Mouse (Mus musculus): Measurements from ENCODE around the gene Tns3. TPM values are rescaled to one million over a fixed set of nuclear protein-coding genes. Genes with fewer than 3 reads are reported as not detected.

Tns3 gene
- polyA plus RNA-seq, 1 experiment = 33.9 TPM

GRCm38 (mm10) chr11:8641634-8642277 is 22.6 kb downstream of the Tns3 start:
- no peak for DNase-seq
- Histone ChIP-seq H3K36me3 (ENCODE audit: control insufficient read depth, insufficient read depth, low read length) (no peaks in the 10 kb centered on the region), H3K4me1 (replicated peaks; ENCODE audit: control insufficient read depth, insufficient read depth, low read length) (peaks cover 7% of the 10 kb centered on the region), H3K4me3 (ENCODE audit: control insufficient read depth, insufficient read depth, low read length) (no peak overlapping the region), H3K27me3 (ENCODE audit: control insufficient read depth, insufficient read depth, low read length) (no peaks in the 10 kb centered on the region), H3K27ac (ENCODE audit: control insufficient read depth, insufficient read depth, low read length) (no peak overlapping the region)
- no peak for TF ChIP-seq CTCF (IDR thresholded peaks at IDR 0.05; ENCODE audit: borderline replicate concordance, control insufficient read depth, extremely low read depth, insufficient read depth, low read length, poor library complexity)
- TF ChIP-seq POLR2A (IDR thresholded peaks at IDR 0.05; ENCODE audit: control insufficient read depth, extremely low read depth, insufficient read depth, low read length, poor library complexity) = no peak
- WGBS = 88% methylated on average over 10 of the region's 10 CpGs

- Histone ChIP-seq H3K27me3 (ENCODE audit: control insufficient read depth, insufficient read depth, low read length) (no peaks in the 10 kb centered on the region), H3K4me1 (replicated peaks; ENCODE audit: control insufficient read depth, insufficient read depth, low read length) (peaks cover 7% of the 10 kb centered on the region), H3K27ac (ENCODE audit: control insufficient read depth, insufficient read depth, low read length) (no peak overlapping the region), H3K36me3 (ENCODE audit: control insufficient read depth, insufficient read depth, low read length) (no peaks in the 10 kb centered on the region), H3K4me3 (ENCODE audit: control insufficient read depth, insufficient read depth, low read length) (no peak overlapping the region)
- DNase-seq = no peak
- no peak for TF ChIP-seq POLR2A (IDR thresholded peaks at IDR 0.05; ENCODE audit: control insufficient read depth, extremely low read depth, insufficient read depth, low read length, poor library complexity)
- 92% methylated on average over 16 of the region's 16 CpGs for WGBS
These were observed 24.6 kb downstream of the Tns3 start for GRCm38 (mm10) chr11:8639726-8640125.

GRCm38 (mm10) chr11:8639007-8639718 is 25.2 kb downstream of the Tns3 start:
- Histone ChIP-seq H3K36me3 (ENCODE audit: control insufficient read depth, insufficient read depth, low read length) (no peaks in the 10 kb centered on the region), H3K27ac (ENCODE audit: control insufficient read depth, insufficient read depth, low read length) (no peak overlapping the region), H3K4me3 (ENCODE audit: control insufficient read depth, insufficient read depth, low read length) (no peak overlapping the region), H3K4me1 (replicated peaks; ENCODE audit: control insufficient read depth, insufficient read depth, low read length) (peaks cover 7% of the 10 kb centered on the region), H3K27me3 (ENCODE audit: control insufficient read depth, insufficient read depth, low read length) (no peaks in the 10 kb centered on the region)
- WGBS = 80% methylated on average over 6 of the region's 6 CpGs
- no peak for DNase-seq
- TF ChIP-seq POLR2A (IDR thresholded peaks at IDR 0.05; ENCODE audit: control insufficient read depth, extremely low read depth, insufficient read depth, low read length, poor library complexity) = no peak
- TF ChIP-seq CTCF (IDR thresholded peaks at IDR 0.05; ENCODE audit: borderline replicate concordance, control insufficient read depth, extremely low read depth, insufficient read depth, low read length, poor library complexity) = no peak

- Histone ChIP-seq H3K4me3 (ENCODE audit: control insufficient read depth, insufficient read depth, low read length) (no peak overlapping the region), H3K4me1 (replicated peaks; ENCODE audit: control insufficient read depth, insufficient read depth, low read length) (peaks cover 7% of the 10 kb centered on the region), H3K27me3 (ENCODE audit: control insufficient read depth, insufficient read depth, low read length) (no peaks in the 10 kb centered on the region), H3K27ac (ENCODE audit: control insufficient read depth, insufficient read depth, low read length) (no peak overlapping the region), H3K36me3 (ENCODE audit: control insufficient read depth, insufficient read depth, low read length) (no peaks in the 10 kb centered on the region)
- WGBS = 76% methylated on average over 10 of the region's 10 CpGs
- TF ChIP-seq POLR2A (IDR thresholded peaks at IDR 0.05; ENCODE audit: control insufficient read depth, extremely low read depth, insufficient read depth, low read length, poor library complexity) = no peak
- no peak for TF ChIP-seq CTCF (IDR thresholded peaks at IDR 0.05; ENCODE audit: borderline replicate concordance, control insufficient read depth, extremely low read depth, insufficient read depth, low read length, poor library complexity)
- DNase-seq = no peak
These were observed 26.6 kb downstream of the Tns3 start for GRCm38 (mm10) chr11:8637469-8638447.

GRCm38 (mm10) chr11:8636680-8637079 is 27.7 kb downstream of the Tns3 start:
- WGBS = 93% methylated on average over 1 of the region's 1 CpGs
- DNase-seq = no peak
- Histone ChIP-seq H3K4me3 (ENCODE audit: control insufficient read depth, insufficient read depth, low read length) (no peak overlapping the region), H3K4me1 (replicated peaks; ENCODE audit: control insufficient read depth, insufficient read depth, low read length) (peaks cover 7% of the 10 kb centered on the region), H3K36me3 (ENCODE audit: control insufficient read depth, insufficient read depth, low read length) (no peaks in the 10 kb centered on the region), H3K27ac (ENCODE audit: control insufficient read depth, insufficient read depth, low read length) (no peak overlapping the region), H3K27me3 (ENCODE audit: control insufficient read depth, insufficient read depth, low read length) (no peaks in the 10 kb centered on the region)
- TF ChIP-seq CTCF (IDR thresholded peaks at IDR 0.05; ENCODE audit: borderline replicate concordance, control insufficient read depth, extremely low read depth, insufficient read depth, low read length, poor library complexity) (no peak), POLR2A (IDR thresholded peaks at IDR 0.05; ENCODE audit: control insufficient read depth, extremely low read depth, insufficient read depth, low read length, poor library complexity) (no peak)

- TF ChIP-seq CTCF (IDR thresholded peaks at IDR 0.05; ENCODE audit: borderline replicate concordance, control insufficient read depth, extremely low read depth, insufficient read depth, low read length, poor library complexity) = no peak
- no peak for TF ChIP-seq POLR2A (IDR thresholded peaks at IDR 0.05; ENCODE audit: control insufficient read depth, extremely low read depth, insufficient read depth, low read length, poor library complexity)
- no peak for DNase-seq
- 95% methylated on average over 3 of the region's 3 CpGs for WGBS
- Histone ChIP-seq H3K27me3 (ENCODE audit: control insufficient read depth, insufficient read depth, low read length) (no peaks in the 10 kb centered on the region), H3K4me1 (replicated peaks; ENCODE audit: control insufficient read depth, insufficient read depth, low read length) (peaks cover 7% of the 10 kb centered on the region), H3K4me3 (ENCODE audit: control insufficient read depth, insufficient read depth, low read length) (no peak overlapping the region), H3K36me3 (ENCODE audit: control insufficient read depth, insufficient read depth, low read length) (no peaks in the 10 kb centered on the region), H3K27ac (ENCODE audit: control insufficient read depth, insufficient read depth, low read length) (no peak overlapping the region)
These were observed 28.6 kb downstream of the Tns3 start for GRCm38 (mm10) chr11:8635778-8636177.

All from thymus, adult 2 months (tissue).